Mouse (Mus musculus) layer of hippocampus, adult 11-12 months (tissue): ENCODE measurements around the gene Mfsd4b1.
A peak's percentile ranks its signal among the peaks of the same experiment; 100 is the strongest.

Source experiments
- DNase-seq: peaks from one replicate; pipeline ENCODE4 v3.0.0; 2022; ENCODE audit warnings: low spot score

Mfsd4b1 gene

GRCm38 (mm10) chr10:40024554-40025428 lies at the start of gene Mfsd4b1:
Gene Mfsd4b1, minus strand, starts transcription at chr10:40025268.
- peak; percentile 90 for DNase-seq

GRCm38 (mm10) chr10:40073608-40074007 lies 48.5 kb upstream of the Mfsd4b1 start:
- DNase-seq: no peak

- DNase-seq: no peak
Measured at GRCm38 (mm10) chr10:40070684-40071083, 45.6 kb upstream of the Mfsd4b1 start.

GRCm38 (mm10) chr10:40069270-40069669 lies 44.2 kb upstream of the Mfsd4b1 start:
- DNase-seq: peak; percentile 68

GRCm38 (mm10) chr10:40068595-40068994 lies 43.5 kb upstream of the Mfsd4b1 start:
- DNase-seq: no peak

GRCm38 (mm10) chr10:40067529-40067928 lies 42.5 kb upstream of the Mfsd4b1 start:
- no peak for DNase-seq

- no peak for DNase-seq
Measured at GRCm38 (mm10) chr10:40067071-40067470, 42.0 kb upstream of the Mfsd4b1 start.

- DNase-seq: no peak
Measured at GRCm38 (mm10) chr10:40065357-40065756, 40.3 kb upstream of the Mfsd4b1 start.

- no peak for DNase-seq
Measured at GRCm38 (mm10) chr10:40063291-40063890, 38.3 kb upstream of the Mfsd4b1 start.

GRCm38 (mm10) chr10:40062812-40063211 lies 37.7 kb upstream of the Mfsd4b1 start:
- no peak for DNase-seq

GRCm38 (mm10) chr10:40061926-40062325 lies 36.9 kb upstream of the Mfsd4b1 start:
- no peak for DNase-seq

GRCm38 (mm10) chr10:40058786-40059120 lies 33.7 kb upstream of the Mfsd4b1 start:
- DNase-seq: no peak

GRCm38 (mm10) chr10:40058062-40058785 lies 33.2 kb upstream of the Mfsd4b1 start:
- DNase-seq: no peak

- DNase-seq: no peak
Measured at GRCm38 (mm10) chr10:40057615-40058014, 32.5 kb upstream of the Mfsd4b1 start.

GRCm38 (mm10) chr10:40054455-40054854 lies 29.4 kb upstream of the Mfsd4b1 start:
- DNase-seq: no peak

- peak; percentile 57 for DNase-seq
Measured at GRCm38 (mm10) chr10:40053896-40054295, 28.8 kb upstream of the Mfsd4b1 start.

- DNase-seq: peak; percentile 53
Measured at GRCm38 (mm10) chr10:40053257-40053895, 28.3 kb upstream of the Mfsd4b1 start.

GRCm38 (mm10) chr10:40051997-40052396 lies 26.9 kb upstream of the Mfsd4b1 start:
- DNase-seq: no peak

GRCm38 (mm10) chr10:40050763-40051162 lies 25.7 kb upstream of the Mfsd4b1 start:
- no peak for DNase-seq

GRCm38 (mm10) chr10:40041339-40041738 lies 16.3 kb upstream of the Mfsd4b1 start:
- DNase-seq: no peak

- no peak for DNase-seq
Measured at GRCm38 (mm10) chr10:40036686-40037560, 11.9 kb upstream of the Mfsd4b1 start.
